Mouse (Mus musculus) forebrain, postnatal 0 days (tissue): ENCODE data around the gene Kctd15. TPM values are rescaled to one million over a fixed set of nuclear protein-coding genes. Genes with fewer than 3 reads are reported as not detected.

Source experiments
- ATAC-seq: fragments of 200-750 bp; cut with Nextera tagmentation; 2 replicates; pipeline ENCODE4 v1.8.0; 2017; ENCODE audit warnings: mild to moderate bottlenecking, moderate library complexity
- DNase-seq: peaks from one replicate; pipeline ENCODE4 v3.0.0-alpha.2; 2015
- H3K27ac ChIP-seq: fragments of 300-500 bp; sonication (generic); 2 replicates; pipeline ENCODE4 v1.5.1; 2014; ENCODE audit warnings: low read depth, mild to moderate bottlenecking, antibody characterized with exemption, low read length, moderate library complexity, mixed read lengths
- H3K27me3 ChIP-seq: fragments of 300-500 bp; sonication (generic); 2 replicates; pipeline ENCODE4 v1.6.1; 2014; ENCODE audit warnings: mild to moderate bottlenecking, low read length, mixed read lengths; ENCODE audit not compliant: insufficient read depth
- H3K36me3 ChIP-seq: fragments of 300-500 bp; sonication (generic); 2 replicates; pipeline ENCODE4 v1.6.1; 2014; ENCODE audit warnings: mild to moderate bottlenecking, moderate library complexity; ENCODE audit not compliant: insufficient read depth
- H3K4me1 ChIP-seq: fragments of 300-500 bp; sonication (generic); 2 replicates; pipeline ENCODE4 v1.6.1; 2014; ENCODE audit warnings: antibody characterized with exemption; ENCODE audit not compliant: insufficient read depth
- H3K4me2 ChIP-seq: fragments of 300-500 bp; sonication (generic); 2 replicates; pipeline ENCODE4 v1.6.1; 2014; ENCODE audit warnings: low read depth, mild to moderate bottlenecking, moderate library complexity
- H3K4me3 ChIP-seq: fragments of 300-500 bp; sonication (generic); 2 replicates; pipeline ENCODE4 v1.5.1; 2014; ENCODE audit warnings: low read depth, low read length, mixed read lengths
- H3K9ac ChIP-seq: fragments of 300-500 bp; sonication (generic); 2 replicates; pipeline ENCODE4 v1.6.1; 2014; ENCODE audit warnings: mild to moderate bottlenecking
- H3K9me3 ChIP-seq: fragments of 300-500 bp; sonication (generic); 2 replicates; pipeline ENCODE4 v1.6.1; 2016; ENCODE audit warnings: low read length
- CTCF ChIP-seq: sonication (generic); IDR thresholded peaks from 2 replicates; pipeline ENCODE4 v1.5.1; 2016; ENCODE audit warnings: antibody characterized with exemption, control low read depth, low read depth
- WGBS: fragments of 180-500 bp; shearing (Covaris S2); extraction: QIAGEN DNeasy Blood & Tissue Kit; methylation state at CpG from one replicate; pipeline ENCODE4 v1.1.7; 2014; 5-methylcytosine and 5-hydroxymethylcytosine counted together
- polyA plus RNA-seq: library from polyadenylated mRNA; unstranded; fragments of >200 nt; fragmentation: Nextera tagmentation; extraction: Ambion mirVana; gene quantifications from 2 replicates; pipeline ENCODE4 v1.2.1, GENCODE M21; 2015
- total RNA-seq: library from RNA; depleted of rRNA; stranded (reverse); fragments of >200 nt; gene quantifications from 2 replicates; pipeline ENCODE4 v1.2.3, GENCODE M21; 2014

The Kctd15 gene
- total and polyA plus RNA-seq, 2 experiments from 2014 or later = 16.7 to 59.4 TPM

DNA sequence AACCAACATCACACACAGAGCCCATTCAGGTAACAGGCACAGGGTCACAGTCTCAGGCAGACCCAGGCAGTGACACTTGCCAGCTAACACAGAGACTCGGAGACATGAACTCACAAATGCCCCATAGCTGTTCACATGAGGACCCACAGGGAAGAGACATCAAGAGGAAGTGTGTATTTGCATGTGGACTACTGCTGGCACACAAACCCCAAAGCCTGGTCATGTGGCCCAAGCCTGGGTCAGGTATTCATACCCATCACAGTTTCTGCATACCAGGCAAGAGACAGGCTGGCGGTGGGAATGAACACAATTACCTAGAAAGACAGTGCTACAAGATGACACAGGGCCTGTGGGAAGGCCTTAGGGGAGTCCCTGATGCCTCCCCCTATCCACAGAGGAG lies 10.9 kb downstream of the Kctd15 start:
- H3K9ac ChIP-seq = no peak overlapping the region
- no peak for ATAC-seq
- H3K4me1 ChIP-seq = no peaks in the 10 kb centered on the region
- H3K27me3 ChIP-seq = no peaks in the 10 kb centered on the region
- H3K36me3 ChIP-seq = peaks cover 45% of the 10 kb centered on the region
- H3K9me3 ChIP-seq = no peaks in the 10 kb centered on the region
- no peak for DNase-seq
- no peak for TF ChIP-seq CTCF
- H3K27ac ChIP-seq = no peak overlapping the region
- 77% methylated on average over 2 of the region's 2 CpGs for WGBS
- H3K4me3 ChIP-seq = no peak overlapping the region
- H3K4me2 ChIP-seq = no peak overlapping the region

DNA sequence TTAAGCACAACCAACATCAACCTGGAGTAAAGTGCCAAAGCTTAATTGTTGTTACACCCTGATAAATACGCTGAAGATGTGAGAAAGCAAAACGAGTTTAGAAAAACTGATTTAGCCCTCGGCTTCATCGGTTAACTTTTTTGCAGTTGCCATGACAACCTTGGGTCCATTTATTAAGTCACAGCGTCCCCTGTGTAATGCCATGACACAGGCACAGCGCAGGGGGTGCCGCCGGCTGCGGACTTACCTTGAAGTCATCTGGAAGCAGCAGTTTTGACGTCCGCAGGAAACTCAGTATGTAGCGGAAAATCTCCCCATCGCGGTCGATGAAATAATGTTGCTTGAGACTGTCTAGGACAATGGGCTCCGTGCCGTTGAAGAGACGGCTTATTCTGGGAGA lies 11.9 kb downstream of the Kctd15 start:
- Histone ChIP-seq H3K4me2 (no peak overlapping the region), H3K4me1 (no peaks in the 10 kb centered on the region), H3K27ac (no peak overlapping the region), H3K27me3 (no peaks in the 10 kb centered on the region), H3K4me3 (no peak overlapping the region), H3K9me3 (no peaks in the 10 kb centered on the region), H3K9ac (no peak overlapping the region), H3K36me3 (peaks cover 51% of the 10 kb centered on the region)
- WGBS = 71% methylated on average over 18 of the region's 18 CpGs
- DNase-seq (no peak), ATAC-seq (no peak)
- TF ChIP-seq CTCF = no peak

DNA sequence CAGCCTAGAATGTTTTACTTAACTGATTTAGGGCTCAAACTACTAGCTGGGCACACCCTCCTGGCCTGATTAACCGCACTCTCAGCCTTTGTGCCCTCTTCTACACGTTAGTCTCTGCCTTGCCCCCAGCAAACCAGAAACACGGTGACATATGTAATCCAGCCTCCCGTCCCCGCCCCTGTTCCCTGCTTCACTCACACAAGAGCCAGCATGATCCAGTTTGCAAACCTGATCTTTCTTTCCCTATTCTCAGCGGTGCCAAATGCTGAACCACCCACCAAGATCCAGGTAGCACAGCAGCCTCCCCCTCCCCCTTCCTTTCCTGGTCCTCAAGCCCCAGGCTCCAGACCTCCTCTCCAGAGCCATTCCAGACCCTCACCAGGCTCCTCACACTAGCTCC lies 13.2 kb downstream of the Kctd15 start:
- no peak for DNase-seq
- Histone ChIP-seq H3K4me2 (no peak overlapping the region), H3K36me3 (peaks cover 47% of the 10 kb centered on the region), H3K27me3 (no peaks in the 10 kb centered on the region), H3K9me3 (no peaks in the 10 kb centered on the region), H3K4me3 (no peak overlapping the region), H3K27ac (no peak overlapping the region), H3K9ac (no peak overlapping the region), H3K4me1 (no peaks in the 10 kb centered on the region)
- ATAC-seq = no peak
- no peak for TF ChIP-seq CTCF
- 81% methylated on average over 6 of the region's 6 CpGs for WGBS

DNA sequence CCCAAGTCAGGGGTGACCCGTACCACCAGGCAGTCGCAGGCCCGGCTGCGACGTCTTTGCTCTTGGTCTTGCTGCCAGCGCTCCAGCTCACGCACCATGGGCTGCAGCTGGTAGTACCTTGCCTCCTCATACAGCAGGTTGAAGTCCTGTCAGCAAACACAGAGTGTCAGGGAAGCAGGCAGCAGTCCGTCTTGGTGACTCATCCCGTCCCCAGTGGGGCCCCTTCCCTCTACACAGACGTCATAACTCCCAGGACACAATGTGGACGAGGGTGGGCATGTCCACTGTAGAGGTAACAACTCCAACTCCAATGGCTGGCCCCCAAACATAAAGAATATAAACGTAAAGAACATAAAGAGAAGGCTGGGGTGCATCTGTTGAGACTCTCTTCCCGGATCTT lies 14.6 kb downstream of the Kctd15 start:
- peaks cover 41% of the 10 kb centered on the region for H3K36me3 ChIP-seq
- no peak overlapping the region for H3K4me3 ChIP-seq
- ATAC-seq (no peak), DNase-seq (no peak)
- H3K9me3 ChIP-seq = no peaks in the 10 kb centered on the region
- no peak overlapping the region for H3K9ac ChIP-seq
- TF ChIP-seq CTCF = no peak
- no peak overlapping the region for H3K27ac ChIP-seq
- no peaks in the 10 kb centered on the region for H3K27me3 ChIP-seq
- no peak overlapping the region for H3K4me2 ChIP-seq
- no peaks in the 10 kb centered on the region for H3K4me1 ChIP-seq
- 88% methylated on average over 13 of the region's 13 CpGs for WGBS

DNA sequence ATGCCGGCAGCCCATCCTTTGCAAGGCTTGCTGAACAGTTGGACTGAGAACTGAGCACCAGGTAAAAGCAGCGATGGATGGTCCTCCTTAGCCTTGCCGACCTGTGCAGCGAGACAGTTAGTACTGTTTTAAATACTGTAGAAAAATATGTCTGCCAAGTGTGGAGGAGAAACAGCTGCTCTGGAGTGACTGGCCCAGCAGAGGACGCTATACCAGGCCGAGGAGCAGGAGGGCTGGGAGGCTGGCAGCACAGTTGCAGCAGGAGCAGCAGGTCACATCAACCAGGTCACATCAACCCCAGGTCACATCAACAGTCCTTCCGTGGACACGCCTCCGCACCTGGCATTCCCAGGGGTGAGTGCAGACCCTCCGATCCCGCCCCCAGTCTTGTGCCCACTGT lies 16.7 kb downstream of the Kctd15 start:
- TF ChIP-seq CTCF = no peak
- Histone ChIP-seq H3K27me3 (no peaks in the 10 kb centered on the region), H3K4me3 (no peak overlapping the region), H3K36me3 (peaks cover 37% of the 10 kb centered on the region), H3K4me2 (no peak overlapping the region), H3K9ac (no peak overlapping the region), H3K4me1 (no peaks in the 10 kb centered on the region), H3K27ac (no peak overlapping the region), H3K9me3 (no peaks in the 10 kb centered on the region)
- WGBS = 90% methylated on average over 11 of the region's 11 CpGs
- no peak for DNase-seq
- no peak for ATAC-seq

DNA sequence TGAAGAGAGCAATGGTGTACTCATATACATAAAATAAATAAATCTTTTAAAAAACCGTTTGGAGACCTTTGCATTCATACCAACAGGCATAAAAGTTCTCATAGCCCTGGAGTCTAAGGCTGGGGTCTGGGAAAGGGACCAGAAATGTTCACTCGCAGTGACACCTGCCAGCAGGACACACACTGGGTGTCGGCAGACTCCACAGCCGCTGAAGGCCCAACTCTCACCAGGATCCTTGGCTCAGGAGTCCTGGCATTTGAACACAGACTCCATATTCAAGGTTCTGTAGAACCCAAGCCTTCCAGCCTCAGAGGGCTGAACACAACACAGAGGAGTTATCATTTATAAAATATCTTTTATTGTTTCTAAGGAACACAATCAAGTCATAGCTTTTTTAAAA lies 19.9 kb downstream of the Kctd15 start:
- H3K4me1 ChIP-seq = no peaks in the 10 kb centered on the region
- no peaks in the 10 kb centered on the region for H3K9me3 ChIP-seq
- DNase-seq (no peak), ATAC-seq (no peak)
- no peak overlapping the region for H3K27ac ChIP-seq
- no peak overlapping the region for H3K4me3 ChIP-seq
- H3K9ac ChIP-seq = no peak overlapping the region
- H3K4me2 ChIP-seq = no peak overlapping the region
- 65% methylated on average over 4 of the region's 4 CpGs for WGBS
- no peaks in the 10 kb centered on the region for H3K27me3 ChIP-seq
- TF ChIP-seq CTCF = no peak
- peaks cover 27% of the 10 kb centered on the region for H3K36me3 ChIP-seq

DNA sequence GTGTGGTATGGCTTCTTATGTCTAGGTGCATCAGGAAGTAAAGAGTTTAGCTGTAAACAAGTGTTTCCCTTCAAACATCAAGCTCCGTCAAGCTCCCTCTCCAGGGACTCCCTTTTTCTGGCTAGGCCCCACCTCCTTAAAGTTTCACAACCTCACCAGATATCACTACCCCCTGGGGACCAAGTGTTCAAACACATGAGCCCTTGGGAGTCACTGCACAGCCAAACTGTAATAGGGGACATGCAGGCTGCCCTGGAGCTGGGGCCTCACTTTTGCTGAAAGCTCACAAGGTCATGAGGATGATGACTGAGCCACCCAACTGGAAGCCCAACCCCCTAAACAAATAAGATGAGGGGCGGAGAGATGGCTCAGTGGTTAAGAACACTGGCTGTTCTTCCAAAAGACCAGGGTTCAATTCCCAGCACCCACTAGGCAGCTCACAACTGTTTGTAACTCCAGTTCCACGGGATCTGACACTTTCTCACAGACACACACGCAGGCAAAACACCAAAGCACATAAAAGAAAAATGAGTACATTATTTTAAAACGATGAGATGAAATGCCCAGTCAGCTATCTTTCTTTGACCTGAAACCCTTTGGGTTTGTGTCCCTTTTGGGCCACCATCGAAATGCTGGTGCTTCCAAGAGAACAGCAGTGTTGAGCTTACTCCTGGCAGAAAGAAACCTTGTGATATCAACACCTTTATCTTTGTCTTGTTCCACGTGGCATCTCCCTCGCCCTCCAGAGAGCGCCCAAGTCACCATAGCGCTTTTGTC lies 23.4 kb downstream of the Kctd15 start:
- Histone ChIP-seq H3K4me1 (peaks cover 13% of the 10 kb centered on the region; the same call in 1 of the 2 replicates), H3K4me3 (no peak overlapping the region), H3K36me3 (no peaks in the 10 kb centered on the region), H3K27me3 (no peaks in the 10 kb centered on the region), H3K27ac (no peak overlapping the region), H3K4me2 (no peak overlapping the region), H3K9me3 (no peaks in the 10 kb centered on the region), H3K9ac (no peak overlapping the region)
- ATAC-seq (no peak), DNase-seq (no peak)
- no peak for TF ChIP-seq CTCF
- WGBS = 86% methylated on average over 10 of the region's 10 CpGs
